Mouse (Mus musculus) C2C12 (cell line): Measurements from ENCODE around the gene Bak1.

ENCODE experiments used
- CTCF ChIP-seq: IDR thresholded peaks from one replicate; pipeline ENCODE4 v1.5.1; 2011; ENCODE audit not compliant: control insufficient read depth, insufficient read depth, insufficient read length
- MAX ChIP-seq: IDR thresholded peaks from one replicate; pipeline ENCODE4 v1.6.1; 2011; ENCODE audit warnings: mild to moderate bottlenecking, control low read depth
- MYOD1 ChIP-seq: IDR thresholded peaks from one replicate; pipeline ENCODE4 v1.6.1; 2011; ENCODE audit warnings: low read depth; ENCODE audit not compliant: control insufficient read depth, insufficient read length
- MYOG ChIP-seq: IDR thresholded peaks from one replicate; pipeline ENCODE4 v1.6.1; 2011; ENCODE audit not compliant: control insufficient read depth, insufficient read length; ENCODE audit errors: extremely low read depth

- TF ChIP-seq CTCF = no peak
- TF ChIP-seq MYOD1 = no peak
- no peak for TF ChIP-seq MAX
- TF ChIP-seq MYOG = no peak
These were observed 622 bp upstream of the Bak1 start for GRCm38 (mm10) chr17:27029431-27029830.
